Mouse (Mus musculus) kidney, adult 2 months (tissue): ENCODE results near the gene Tlk2. TPM values are rescaled to one million over a fixed set of nuclear protein-coding genes. Genes with fewer than 3 reads are reported as not detected.
"Not testable (repeated sequence)": the region's sequence is repeated elsewhere in the genome, so short reads cannot be mapped to it uniquely, and the experiment has no call there.

ENCODE experiments used
- DNase-seq: peaks from one replicate; pipeline ENCODE4 v3.0.0; 2021
- H3K27ac ChIP-seq: fragments of 200-500 bp; 2 replicates; pipeline ENCODE4 v1.5.1; 2012; ENCODE audit warnings: low read depth, low read length, control low read depth, inconsistent platforms; ENCODE audit not compliant: insufficient read depth
- H3K27me3 ChIP-seq: fragments of 200-500 bp; replicated peaks from 2 replicates; pipeline ENCODE4 v1.6.1; 2012; ENCODE audit warnings: mild to moderate bottlenecking, moderate library complexity, low read length, inconsistent platforms; ENCODE audit not compliant: control insufficient read depth, insufficient read depth
- H3K36me3 ChIP-seq: fragments of 200-500 bp; 2 replicates; pipeline ENCODE4 v1.6.1; 2012; ENCODE audit warnings: mild to moderate bottlenecking, moderate library complexity, low read length, inconsistent platforms; ENCODE audit not compliant: control insufficient read depth, insufficient read depth
- H3K4me1 ChIP-seq: fragments of 200-500 bp; 2 replicates; pipeline ENCODE4 v1.6.1; 2011; ENCODE audit warnings: low read length; ENCODE audit not compliant: control insufficient read depth, insufficient read depth
- H3K4me3 ChIP-seq: fragments of 200-500 bp; 2 replicates; pipeline ENCODE4 v1.5.1; 2011; ENCODE audit warnings: mild to moderate bottlenecking, low read depth, low read length, control low read depth; ENCODE audit not compliant: insufficient read depth
- CTCF ChIP-seq: fragments of 200-500 bp; conservative IDR thresholded peaks from 2 replicates; pipeline ENCODE4 v1.5.1; 2011; ENCODE audit warnings: low read depth, mild to moderate bottlenecking, control low read depth, low read length, moderate library complexity, mixed read lengths; ENCODE audit not compliant: insufficient read depth, insufficient read length
- POLR2A ChIP-seq: fragments of 200-500 bp; IDR thresholded peaks from one replicate; pipeline ENCODE4 v1.6.1; 2011; ENCODE audit warnings: low read depth, low read length, control low read depth
- WGBS: fragments of 180-500 bp; shearing (Covaris S2); methylation state at CpG from one replicate; pipeline ENCODE4 v1.1.7; 2018; 5-methylcytosine and 5-hydroxymethylcytosine counted together
- polyA plus RNA-seq: library from polyadenylated mRNA; depleted of rRNA; stranded (reverse); fragments of >200 nt; gene quantifications from 2 replicates; pipeline ENCODE4 v1.2.3, GENCODE M21; 2012; rRNA removed

Tlk2 gene
- polyA plus RNA-seq = 15.1 and 15.4 TPM in 2 replicates

DNA sequence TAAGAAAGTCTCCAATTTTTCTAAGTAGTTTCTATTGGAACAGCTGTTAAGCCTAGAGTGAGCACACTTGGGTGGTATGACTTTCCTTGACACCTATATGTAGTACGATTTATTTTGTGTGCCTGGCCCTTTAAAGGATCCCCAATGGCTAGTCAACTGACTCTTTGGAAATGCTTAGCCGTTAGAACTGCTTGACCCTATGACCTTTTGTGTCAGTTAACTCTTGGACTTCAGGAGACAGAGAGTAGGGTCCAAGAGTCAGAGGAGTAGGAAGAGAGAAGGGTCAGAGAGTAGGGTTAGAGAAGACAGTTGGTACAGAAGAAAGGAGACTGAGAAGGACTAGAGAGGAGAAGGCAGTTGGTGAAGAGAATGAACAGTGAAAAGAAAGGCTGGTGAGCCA is at the start of gene Tlk2:
Gene Tlk2 (plus strand): TSS at position 292 of the 400 bp plus-strand sequence.
- no peaks in the 10 kb centered on the region for H3K27me3 ChIP-seq
- no peaks in the 10 kb centered on the region for H3K36me3 ChIP-seq
- peak within 1 kb of the TSS; percentile 94 for H3K27ac ChIP-seq
- no peak for TF ChIP-seq CTCF
- TF ChIP-seq POLR2A = no peak
- H3K4me3 ChIP-seq = no peak within 1 kb of the TSS
- 37% methylated on average over 2 of the region's 2 CpGs for WGBS
- peaks cover 25% of the 10 kb centered on the region for H3K4me1 ChIP-seq
- peak; percentile 75 for DNase-seq

DNA sequence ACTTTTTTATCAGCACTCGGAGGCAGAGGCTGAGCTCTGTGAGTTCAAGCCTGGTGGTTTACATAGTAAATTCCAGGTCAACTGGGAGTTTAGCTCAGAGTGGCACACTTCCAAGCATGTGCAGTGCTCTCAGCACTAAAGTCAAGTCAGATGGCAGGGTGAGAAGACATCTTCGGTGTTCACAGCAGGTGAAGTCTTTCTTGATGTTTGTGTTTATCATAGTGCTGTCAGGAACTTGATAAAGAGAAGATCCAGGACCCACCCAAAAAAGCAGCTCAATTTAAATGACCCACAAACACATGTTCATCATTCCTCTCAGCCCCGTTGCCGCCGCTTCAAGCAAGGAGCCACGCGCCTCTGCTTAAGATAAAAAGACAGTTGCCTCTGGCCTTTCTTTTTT is 42.9 kb upstream of the Tlk2 start:
- no peak overlapping the region for H3K27ac ChIP-seq
- TF ChIP-seq CTCF (no peak), POLR2A (no peak)

DNA sequence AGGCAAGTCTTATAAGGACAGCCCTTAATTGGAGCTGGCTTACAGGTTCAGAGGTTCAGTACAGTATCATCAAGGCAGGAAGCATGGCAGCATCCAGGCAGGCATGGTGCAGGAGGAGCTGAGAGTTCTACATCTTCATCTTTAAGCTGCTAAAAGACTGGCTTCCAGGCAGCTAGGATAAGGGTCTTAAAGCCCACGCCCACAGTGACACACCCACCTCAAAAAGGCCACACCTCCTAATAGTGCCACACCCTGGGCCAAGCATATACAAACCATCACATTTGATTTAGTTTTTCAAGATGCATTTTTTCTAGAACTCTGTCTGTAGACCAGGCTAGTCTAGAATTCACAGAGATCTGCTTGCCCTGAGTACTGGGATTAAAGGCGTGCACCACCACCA is 41.4 kb upstream of the Tlk2 start:
- H3K27ac ChIP-seq, DNase-seq, H3K27me3 ChIP-seq, H3K4me3 ChIP-seq, H3K4me1 ChIP-seq, H3K36me3 ChIP-seq: not testable (repeated sequence)
- WGBS = 93% methylated on average over 2 of the region's 2 CpGs

More for the DNA sequence above, 42.9 kb upstream of the Tlk2 start:
- no peaks in the 10 kb centered on the region for H3K27me3 ChIP-seq
- no peak overlapping the region for H3K4me3 ChIP-seq
- no peaks in the 10 kb centered on the region for H3K4me1 ChIP-seq
- peaks cover 2% of the 10 kb centered on the region; the same call in 1 of the 2 replicates for H3K36me3 ChIP-seq
- DNase-seq = no peak
- WGBS = 95% methylated on average over 7 of the region's 7 CpGs

DNA sequence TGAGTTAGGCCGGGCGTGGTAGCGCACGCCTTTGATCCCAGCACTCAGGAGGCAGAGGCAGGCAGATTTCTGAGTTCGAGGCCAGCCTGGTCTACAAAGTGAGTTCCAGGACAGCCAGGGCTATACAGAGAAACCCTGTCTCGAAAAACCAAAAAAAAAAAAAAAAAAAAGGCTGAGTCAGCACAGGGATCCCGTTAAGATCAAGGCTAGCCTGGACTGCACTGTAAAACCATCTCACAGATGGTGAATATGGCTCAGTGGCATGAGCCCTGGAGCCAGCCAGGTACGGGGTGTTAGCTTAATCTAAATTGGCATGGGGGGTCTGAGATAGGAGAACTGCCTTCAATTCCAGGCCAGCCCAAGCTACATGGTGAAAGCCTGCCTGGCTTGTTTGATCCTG is 38.1 kb upstream of the Tlk2 start:
- 91% methylated on average over 8 of the region's 8 CpGs for WGBS
- not testable (repeated sequence) for H3K4me3 ChIP-seq, H3K27me3 ChIP-seq, H3K4me1 ChIP-seq, DNase-seq, H3K36me3 ChIP-seq, H3K27ac ChIP-seq

DNA sequence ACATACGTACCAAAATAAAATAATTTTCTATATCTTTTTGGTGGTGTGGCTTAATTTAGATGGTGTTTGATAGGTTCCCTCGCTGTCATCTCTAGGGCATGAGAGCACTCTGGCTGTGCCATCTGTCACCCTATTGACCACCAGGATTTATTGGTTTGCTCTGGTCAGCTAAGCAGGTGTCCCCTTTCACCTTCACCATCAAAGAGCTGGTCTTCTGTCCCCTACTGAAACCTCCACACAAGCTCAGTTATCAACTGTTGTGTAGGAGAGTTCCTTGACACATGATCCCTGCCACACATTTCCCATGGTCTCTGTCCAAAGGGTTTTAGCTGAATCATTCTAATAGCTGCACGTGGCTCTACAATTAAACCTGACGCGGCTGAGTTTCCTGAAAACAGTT is 37.5 kb upstream of the Tlk2 start:
- Histone ChIP-seq H3K27me3 (no peaks in the 10 kb centered on the region), H3K4me3 (no peak overlapping the region), H3K36me3 (no peaks in the 10 kb centered on the region), H3K4me1 (no peaks in the 10 kb centered on the region), H3K27ac (no peak overlapping the region)
- 67% methylated on average over 5 of the region's 5 CpGs for whole genome bisulfite sequencing
- DNase-seq = no peak
- TF ChIP-seq CTCF (no peak), POLR2A (no peak)

DNA sequence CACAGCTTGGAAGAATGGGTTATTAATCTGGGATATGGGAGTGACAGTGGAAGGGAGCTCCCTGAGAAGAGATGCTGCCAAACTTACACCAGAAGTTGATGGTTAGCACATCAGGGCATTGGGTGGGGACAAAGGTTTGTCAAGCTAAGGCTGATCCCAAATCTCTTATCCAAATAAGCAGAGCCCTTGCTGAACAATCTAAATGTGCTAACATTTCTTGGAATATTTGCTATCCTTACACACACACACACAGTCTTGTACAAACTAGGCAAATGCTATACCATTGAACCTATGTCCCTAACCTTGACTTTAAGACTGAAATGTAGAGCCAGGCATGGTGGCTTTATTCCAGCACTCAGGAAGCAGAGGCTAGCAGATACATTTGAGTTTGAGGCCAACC is 35.0 kb upstream of the Tlk2 start:
- TF ChIP-seq CTCF (no peak), POLR2A (no peak)
- Histone ChIP-seq H3K4me3 (no peak overlapping the region), H3K27me3 (no peaks in the 10 kb centered on the region), H3K4me1 (no peaks in the 10 kb centered on the region), H3K27ac (no peak overlapping the region), H3K36me3 (no peaks in the 10 kb centered on the region)
- no peak for DNase-seq

DNA sequence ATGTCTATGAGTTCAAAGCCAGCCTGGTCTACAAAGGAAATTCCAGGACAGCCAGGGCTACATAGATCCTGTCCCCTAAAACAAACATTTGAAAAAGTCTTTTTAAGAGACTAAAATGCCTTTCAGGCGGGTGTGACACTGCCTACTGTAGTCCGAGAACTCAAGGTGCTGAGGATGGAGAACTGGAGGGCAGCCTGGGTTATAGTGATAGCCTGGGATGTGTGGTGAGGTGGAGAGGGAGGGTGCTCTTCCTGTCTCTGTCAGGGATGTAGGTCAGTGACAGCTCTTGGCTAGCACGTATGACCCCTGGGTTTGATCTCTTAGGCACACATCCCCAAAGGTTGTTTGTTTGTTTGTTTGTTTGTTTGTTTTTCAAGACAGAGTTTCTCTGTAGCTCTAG is 34.5 kb upstream of the Tlk2 start:
- H3K27ac ChIP-seq = no peak overlapping the region
- no peaks in the 10 kb centered on the region for H3K36me3 ChIP-seq
- no peaks in the 10 kb centered on the region for H3K4me1 ChIP-seq
- no peak for DNase-seq
- H3K4me3 ChIP-seq = no peak overlapping the region
- no peaks in the 10 kb centered on the region for H3K27me3 ChIP-seq
- 85% methylated on average over 3 of the region's 3 CpGs for WGBS
- TF ChIP-seq POLR2A (no peak), CTCF (no peak)

DNA sequence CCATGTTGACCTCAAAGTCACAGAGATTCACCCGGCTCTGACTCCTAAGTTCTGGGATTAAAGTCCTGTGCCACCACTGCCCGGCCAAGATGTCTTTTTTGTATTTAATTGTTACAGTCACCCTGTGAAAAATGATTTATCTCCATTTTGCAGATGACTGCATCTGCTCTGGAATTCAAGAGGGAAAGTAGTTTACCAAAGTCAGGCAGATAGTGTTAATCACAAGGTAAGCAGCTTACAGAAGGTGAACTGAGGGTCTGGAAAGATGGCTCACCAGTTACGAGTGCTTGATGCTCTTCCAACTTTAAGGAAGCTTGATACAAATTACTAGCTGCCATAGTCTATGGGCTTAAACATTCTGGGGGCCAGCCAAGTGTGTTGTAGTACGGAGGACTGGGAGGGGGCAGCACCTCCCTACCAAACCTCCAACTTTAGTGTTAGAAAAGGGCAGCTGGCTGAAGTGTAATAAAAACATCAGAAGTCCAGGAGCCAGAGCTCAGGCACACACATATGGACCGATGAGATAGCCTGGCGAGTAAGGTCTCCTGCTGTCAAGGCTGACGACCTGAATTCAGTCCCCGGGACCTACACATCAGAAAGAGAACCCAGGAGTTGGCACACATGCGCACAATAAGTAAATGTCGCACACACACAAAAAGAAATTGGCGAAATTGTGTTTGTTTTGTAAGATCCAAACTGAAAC is 33.9 kb upstream of the Tlk2 start:
- DNase-seq = peak; percentile 24
- 58% methylated on average over 11 of the region's 11 CpGs for WGBS
- Histone ChIP-seq H3K36me3 (no peaks in the 10 kb centered on the region), H3K4me1 (no peaks in the 10 kb centered on the region), H3K27ac (no peak overlapping the region), H3K27me3 (no peaks in the 10 kb centered on the region), H3K4me3 (no peak overlapping the region)
- no peak for TF ChIP-seq CTCF
